Mouse (Mus musculus) thymus, adult 2 months (tissue): ENCODE results near the gene A830031A19Rik. TPM values are rescaled to one million over a fixed set of nuclear protein-coding genes. Genes with fewer than 3 reads are reported as not detected.
A peak's percentile ranks its signal among the peaks of the same experiment; 100 is the strongest.

Experiments used
- DNase-seq: peaks from one replicate; pipeline ENCODE4 v3.0.0; 2021
- H3K27ac ChIP-seq: fragments of 200-500 bp; 2 replicates; pipeline ENCODE4 v1.5.1; 2012; ENCODE audit warnings: low read length, control low read depth; ENCODE audit not compliant: control insufficient read depth, insufficient read depth
- H3K27me3 ChIP-seq: fragments of 200-500 bp; 2 replicates; pipeline ENCODE4 v1.6.1; 2012; ENCODE audit warnings: mild to moderate bottlenecking, low read length, moderate library complexity, mixed read lengths; ENCODE audit not compliant: control insufficient read depth, insufficient read depth
- H3K36me3 ChIP-seq: fragments of 200-500 bp; 2 replicates; pipeline ENCODE4 v1.6.1; 2012; ENCODE audit warnings: mild to moderate bottlenecking, low read length, moderate library complexity; ENCODE audit not compliant: control insufficient read depth, insufficient read depth
- H3K4me1 ChIP-seq: fragments of 200-500 bp; replicated peaks from 2 replicates; pipeline ENCODE4 v1.6.1; 2012; ENCODE audit warnings: low read length; ENCODE audit not compliant: control insufficient read depth, insufficient read depth
- H3K4me3 ChIP-seq: fragments of 200-500 bp; 2 replicates; pipeline ENCODE4 v1.5.1; 2012; ENCODE audit warnings: mild to moderate bottlenecking, low read length, control low read depth, moderate library complexity; ENCODE audit not compliant: control insufficient read depth, insufficient read depth
- CTCF ChIP-seq: fragments of 200-500 bp; IDR thresholded peaks from 2 replicates; pipeline ENCODE4 v1.5.1; 2012; ENCODE audit warnings: mild to moderate bottlenecking, control low read depth, low read length, moderate library complexity, borderline replicate concordance; ENCODE audit not compliant: control insufficient read depth, poor library complexity, insufficient read depth; ENCODE audit errors: extremely low read depth
- POLR2A ChIP-seq: fragments of 200-500 bp; IDR thresholded peaks from 2 replicates; pipeline ENCODE4 v1.6.1; 2012; ENCODE audit warnings: mild to moderate bottlenecking, low read length, control low read depth, moderate library complexity; ENCODE audit not compliant: control insufficient read depth, poor library complexity, insufficient read depth; ENCODE audit errors: extremely low read depth
- WGBS: fragments of 180-500 bp; shearing (Covaris S2); methylation state at CpG from one replicate; pipeline ENCODE4 v1.1.7; 2018; 5-methylcytosine and 5-hydroxymethylcytosine counted together
- polyA plus RNA-seq: library from polyadenylated mRNA; depleted of rRNA; stranded (reverse); fragments of >200 nt; gene quantifications from 2 replicates; pipeline ENCODE4 v1.2.3, GENCODE M21; 2012

A830031A19Rik gene
- polyA plus RNA-seq, 1 experiment: not detected

DNA sequence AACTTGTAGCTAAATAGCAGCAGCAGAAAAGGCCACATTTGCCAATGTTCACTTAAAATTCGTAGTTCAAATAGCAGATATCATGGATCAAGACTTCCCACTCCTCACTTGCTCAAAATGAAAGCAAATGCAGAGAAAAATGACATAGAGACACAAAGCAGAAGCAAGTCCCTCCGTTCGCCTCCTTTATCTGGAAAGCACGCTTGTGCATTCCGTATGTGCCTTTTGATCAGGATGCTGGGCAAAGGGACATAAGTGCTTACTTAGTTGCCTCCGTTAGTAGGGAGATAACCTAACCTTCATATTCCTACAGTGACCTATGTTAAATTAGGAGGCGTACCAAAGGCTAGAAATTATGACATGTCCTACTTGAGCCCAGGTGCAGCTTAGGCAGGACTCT is 8.6 kb upstream of the A830031A19Rik start:
- DNase-seq: no peak
- no peak overlapping the region for H3K4me3 ChIP-seq
- TF ChIP-seq CTCF (no peak), POLR2A (no peak)
- 37% methylated on average over 7 of the region's 7 CpGs for WGBS
- H3K27ac ChIP-seq: no peak overlapping the region
- peaks cover 19% of the 10 kb centered on the region; the same call in 1 of the 2 replicates for H3K27me3 ChIP-seq
- peaks cover 21% of the 10 kb centered on the region for H3K4me1 ChIP-seq
- H3K36me3 ChIP-seq: no peaks in the 10 kb centered on the region

GRCm38 (mm10) chr11:24083076-24083405 is 8.2 kb upstream of the A830031A19Rik start:
- Histone ChIP-seq H3K4me3 (no peak overlapping the region), H3K27me3 (peaks cover 22% of the 10 kb centered on the region; the same call in 1 of the 2 replicates), H3K36me3 (no peaks in the 10 kb centered on the region), H3K4me1 (peaks cover 21% of the 10 kb centered on the region), H3K27ac (no peak overlapping the region)
- 7% methylated on average over 1 of the region's 1 CpGs for WGBS
- DNase-seq: no peak
- no peak for TF ChIP-seq POLR2A
- no peak for TF ChIP-seq CTCF

DNA sequence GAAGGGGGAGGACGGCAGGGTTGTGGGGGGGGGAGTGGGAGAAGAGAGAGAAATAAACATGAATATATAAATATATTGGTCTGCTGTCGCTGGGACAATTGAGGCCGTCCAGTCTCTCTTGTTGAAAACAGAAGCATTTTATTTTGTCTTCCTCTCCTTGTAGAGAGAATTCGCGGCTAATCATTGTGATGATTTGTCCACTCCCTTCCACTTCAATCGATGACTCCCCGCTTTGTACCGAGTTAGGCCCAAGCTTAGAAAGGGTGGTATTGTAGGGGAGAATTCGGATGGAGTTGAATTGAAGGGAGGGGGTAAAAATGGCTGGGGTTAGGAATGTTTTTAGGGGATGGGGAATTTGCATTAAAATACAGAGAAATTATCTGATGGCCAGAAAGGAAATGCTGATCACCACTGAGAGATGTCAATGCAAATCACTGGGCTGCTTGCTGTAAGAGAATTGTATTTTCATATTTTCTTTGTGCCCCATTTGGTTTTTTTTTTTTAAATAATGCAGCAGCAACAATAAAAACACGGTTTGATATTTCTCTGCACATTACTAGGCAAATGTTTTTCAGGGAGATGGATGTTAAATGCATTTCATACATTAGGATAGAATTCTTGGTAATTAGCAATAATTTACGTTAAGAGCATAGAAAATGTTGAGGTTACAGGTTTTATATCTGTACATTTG is 7.7 kb upstream of the A830031A19Rik start:
- DNase-seq: no peak
- Histone ChIP-seq H3K4me3 (no peak overlapping the region), H3K36me3 (no peaks in the 10 kb centered on the region), H3K27me3 (peaks cover 22% of the 10 kb centered on the region; the same call in 1 of the 2 replicates), H3K27ac (no peak overlapping the region), H3K4me1 (peaks cover 21% of the 10 kb centered on the region)
- 25% methylated on average over 11 of the region's 11 CpGs for WGBS
- no peak for TF ChIP-seq CTCF
- no peak for TF ChIP-seq POLR2A

DNA sequence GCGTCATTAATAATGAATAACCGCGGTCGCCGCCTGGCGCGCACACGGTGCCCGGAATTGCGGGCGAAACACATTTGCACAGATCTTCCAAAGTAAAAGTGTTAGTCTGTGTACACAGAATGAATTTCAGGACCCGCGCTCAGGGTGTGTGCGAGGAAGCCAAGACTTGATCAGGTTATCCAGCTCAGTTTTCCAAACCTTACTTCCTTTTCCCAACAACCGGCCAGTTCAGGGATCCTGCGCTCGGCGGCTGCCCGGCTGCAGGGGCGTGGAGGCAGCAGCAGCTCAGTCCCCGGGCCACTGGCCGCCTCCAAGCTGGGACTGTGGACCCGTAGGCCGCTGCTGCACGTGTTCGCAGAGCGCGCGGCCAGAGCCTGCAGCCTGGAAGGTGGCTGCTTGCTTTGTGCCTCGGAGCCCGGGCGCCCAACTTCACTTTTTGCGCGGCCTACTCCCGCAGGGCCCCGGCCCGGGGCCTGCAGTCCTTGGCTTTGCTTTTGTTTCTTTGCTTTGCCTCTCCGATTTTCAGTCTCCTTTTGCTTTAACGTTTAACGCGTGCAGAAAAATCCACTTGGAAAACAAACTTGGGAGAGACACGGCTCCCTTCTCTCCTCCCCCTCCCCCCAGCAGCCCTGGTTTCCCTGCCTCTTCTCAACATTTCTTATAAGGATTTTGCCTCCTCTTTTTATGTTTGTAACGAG is 7.0 kb upstream of the A830031A19Rik start:
- under 1% methylated on average over 43 of the region's 43 CpGs for WGBS
- H3K4me3 ChIP-seq: peak overlapping the region; percentile 42
- H3K27me3 ChIP-seq: peaks cover 22% of the 10 kb centered on the region; the same call in 1 of the 2 replicates
- peaks cover 25% of the 10 kb centered on the region for H3K4me1 ChIP-seq
- H3K27ac ChIP-seq: no peak overlapping the region
- no peak for DNase-seq
- H3K36me3 ChIP-seq: no peaks in the 10 kb centered on the region
- TF ChIP-seq POLR2A: no peak
- TF ChIP-seq CTCF: no peak

GRCm38 (mm10) chr11:24081016-24081686 is 6.3 kb upstream of the A830031A19Rik start:
- no peak overlapping the region for H3K27ac ChIP-seq
- whole genome bisulfite sequencing: under 1% methylated on average over 34 of the region's 35 CpGs
- peaks cover 22% of the 10 kb centered on the region; the same call in 1 of the 2 replicates for H3K27me3 ChIP-seq
- no peaks in the 10 kb centered on the region for H3K36me3 ChIP-seq
- peak; percentile 49 for DNase-seq
- H3K4me3 ChIP-seq: peak overlapping the region; percentile 45
- peaks cover 26% of the 10 kb centered on the region for H3K4me1 ChIP-seq
- TF ChIP-seq CTCF (no peak; the same call in 1 of the 2 replicates), POLR2A (no peak)

DNA sequence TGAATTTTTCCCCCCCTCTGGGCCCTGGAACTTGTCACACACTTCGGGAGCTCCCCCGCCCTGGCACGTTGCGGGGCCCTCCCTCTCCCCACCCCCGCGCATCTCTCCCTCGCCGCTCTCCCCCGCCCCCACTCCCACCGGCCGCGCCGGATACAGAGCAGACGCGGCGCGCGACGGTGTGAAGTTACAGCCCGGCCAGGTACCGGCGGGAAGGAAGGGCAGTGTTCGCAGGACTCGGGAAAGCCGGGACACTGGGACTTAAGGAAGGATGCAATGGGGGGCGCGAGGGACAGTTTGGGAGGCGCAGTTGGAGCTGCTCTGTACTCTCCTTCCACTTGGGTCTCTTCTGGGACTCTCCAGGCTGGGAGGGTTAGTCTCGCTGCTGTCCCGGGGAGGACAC is 5.7 kb upstream of the A830031A19Rik start:
- H3K4me1 ChIP-seq: peaks cover 31% of the 10 kb centered on the region
- TF ChIP-seq CTCF (no peak), POLR2A (no peak)
- peak overlapping the region; percentile 45 for H3K4me3 ChIP-seq
- H3K27ac ChIP-seq: no peak overlapping the region
- peaks cover 22% of the 10 kb centered on the region; the same call in 1 of the 2 replicates for H3K27me3 ChIP-seq
- DNase-seq: peak; percentile 50
- H3K36me3 ChIP-seq: no peaks in the 10 kb centered on the region
- WGBS: under 1% methylated on average over 30 of the region's 30 CpGs
